Mouse (Mus musculus) neural tube, embryonic 10.5 days (tissue): ENCODE results near the gene Slc2a12.

Experiments
- DNase-seq: peaks from one replicate; pipeline ENCODE4 v3.0.0-alpha.2; 2017; ENCODE audit warnings: low spot score; ENCODE audit errors: extremely low spot score

The Slc2a12 gene

DNA sequence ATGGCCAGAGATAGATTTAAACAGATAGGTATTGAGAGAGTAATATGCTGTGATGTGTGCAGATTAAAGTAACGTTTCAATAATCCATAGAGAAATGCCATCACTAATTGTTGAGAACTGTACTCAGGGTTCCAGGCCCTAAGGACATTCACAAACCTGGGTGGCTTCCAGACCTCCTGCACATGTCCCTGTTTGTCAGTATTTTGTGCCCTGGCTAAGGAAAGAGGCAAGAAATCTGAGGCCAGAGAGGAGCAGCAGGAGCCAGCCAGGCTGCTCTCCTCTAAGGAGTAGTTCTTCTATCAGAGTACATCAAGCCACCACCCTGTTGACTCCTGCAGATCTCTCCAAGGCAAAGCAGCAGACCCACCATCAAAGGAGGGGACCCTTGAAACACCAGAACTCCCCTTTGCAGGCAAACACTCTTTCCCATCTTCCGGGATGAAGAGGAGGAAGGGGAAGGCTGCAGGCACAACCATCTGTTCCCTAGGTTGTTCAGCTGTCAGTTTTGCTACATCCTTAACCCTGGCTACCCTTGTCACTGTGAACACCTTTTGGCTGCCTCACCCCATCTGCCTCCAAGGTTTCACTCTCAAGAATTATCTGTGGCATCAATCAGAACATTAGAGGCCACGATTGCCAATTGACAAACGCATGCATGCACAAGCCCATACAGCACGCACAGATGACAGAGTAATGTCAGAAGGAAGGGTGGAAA, 15.6 kb downstream of the Slc2a12 start:
- no peak for DNase-seq

- DNase-seq: no peak
These were observed 23.7 kb downstream of the Slc2a12 start for GRCm38 (mm10) chr10:22668509-22668908.

DNA sequence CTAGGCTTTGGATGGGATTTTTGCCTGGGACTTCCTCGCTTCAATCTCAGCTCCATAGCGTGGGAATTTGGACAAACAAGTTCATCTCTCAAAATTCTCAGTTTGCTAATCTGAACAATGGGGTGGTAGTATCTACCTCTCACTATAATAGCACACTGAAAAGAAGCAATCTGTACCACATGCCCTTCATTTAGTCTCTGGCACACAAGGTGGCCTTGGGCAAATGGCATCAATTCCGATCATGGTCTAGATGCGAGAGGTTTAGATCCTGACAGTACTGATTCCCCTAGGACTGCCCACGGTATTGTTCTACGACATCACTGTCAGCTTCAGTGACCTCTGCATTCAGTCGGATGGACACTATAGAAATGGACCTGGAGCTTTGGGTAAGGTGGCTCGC, 29.4 kb downstream of the Slc2a12 start:
- no peak for DNase-seq

DNA sequence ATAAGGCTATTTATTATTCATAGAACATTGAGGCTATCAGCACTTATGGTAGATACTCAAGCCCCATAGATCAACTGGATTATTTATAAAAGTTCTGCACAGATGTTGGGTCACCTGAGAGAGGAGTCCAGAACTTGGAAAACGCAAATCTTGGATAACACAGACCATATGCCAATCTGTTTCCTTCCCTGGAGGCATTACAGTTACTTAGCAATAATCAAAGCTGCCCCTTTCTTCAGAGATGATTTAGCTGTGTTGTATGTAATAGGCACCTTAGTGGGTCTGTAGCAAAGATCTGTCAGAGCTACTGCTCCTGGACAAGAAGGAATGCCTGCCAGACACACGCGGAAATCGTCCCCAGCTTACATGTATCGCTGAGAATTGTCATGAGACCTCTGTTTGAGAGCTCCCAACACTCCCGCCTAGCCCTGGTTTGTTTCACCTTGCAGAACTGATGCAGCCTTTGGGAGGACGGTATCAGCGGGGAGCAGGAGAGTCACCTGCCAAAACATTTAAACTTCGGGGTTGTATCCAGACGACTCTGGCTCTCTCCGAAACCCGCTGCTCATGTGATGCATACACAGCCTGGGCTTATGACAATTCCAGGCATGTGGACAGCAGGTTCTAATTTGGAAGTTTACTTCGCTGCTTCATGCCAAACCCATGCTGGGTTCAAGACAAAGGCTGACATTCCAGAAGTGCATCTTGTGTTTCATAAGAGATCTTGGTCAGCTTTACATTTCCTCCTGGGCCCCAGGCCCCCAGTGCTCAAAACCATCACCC, 31.2 kb downstream of the Slc2a12 start:
- no peak for DNase-seq

GRCm38 (mm10) chr10:22696236-22696635, 51.4 kb downstream of the Slc2a12 start:
- DNase-seq: no peak

DNA sequence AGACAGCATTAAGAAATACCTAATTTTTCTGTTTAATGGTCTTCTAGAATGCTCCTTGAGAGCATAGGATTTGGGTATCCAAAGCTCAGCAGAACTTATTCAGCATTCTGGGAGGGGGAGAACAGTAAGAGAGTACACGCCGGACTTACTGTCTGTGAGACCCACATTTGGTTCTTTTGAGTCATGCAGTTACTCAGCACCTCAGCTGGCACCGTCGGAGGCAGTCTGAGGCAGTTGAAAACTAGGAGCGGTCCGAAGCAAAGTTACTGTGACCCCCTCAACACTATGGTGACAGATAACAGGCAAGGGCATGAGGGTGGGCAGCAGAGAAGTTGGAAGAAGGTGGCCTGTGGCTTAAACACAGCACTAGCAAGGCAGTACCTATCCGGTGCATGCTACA, 52.1 kb downstream of the Slc2a12 start:
- DNase-seq: no peak

DNA sequence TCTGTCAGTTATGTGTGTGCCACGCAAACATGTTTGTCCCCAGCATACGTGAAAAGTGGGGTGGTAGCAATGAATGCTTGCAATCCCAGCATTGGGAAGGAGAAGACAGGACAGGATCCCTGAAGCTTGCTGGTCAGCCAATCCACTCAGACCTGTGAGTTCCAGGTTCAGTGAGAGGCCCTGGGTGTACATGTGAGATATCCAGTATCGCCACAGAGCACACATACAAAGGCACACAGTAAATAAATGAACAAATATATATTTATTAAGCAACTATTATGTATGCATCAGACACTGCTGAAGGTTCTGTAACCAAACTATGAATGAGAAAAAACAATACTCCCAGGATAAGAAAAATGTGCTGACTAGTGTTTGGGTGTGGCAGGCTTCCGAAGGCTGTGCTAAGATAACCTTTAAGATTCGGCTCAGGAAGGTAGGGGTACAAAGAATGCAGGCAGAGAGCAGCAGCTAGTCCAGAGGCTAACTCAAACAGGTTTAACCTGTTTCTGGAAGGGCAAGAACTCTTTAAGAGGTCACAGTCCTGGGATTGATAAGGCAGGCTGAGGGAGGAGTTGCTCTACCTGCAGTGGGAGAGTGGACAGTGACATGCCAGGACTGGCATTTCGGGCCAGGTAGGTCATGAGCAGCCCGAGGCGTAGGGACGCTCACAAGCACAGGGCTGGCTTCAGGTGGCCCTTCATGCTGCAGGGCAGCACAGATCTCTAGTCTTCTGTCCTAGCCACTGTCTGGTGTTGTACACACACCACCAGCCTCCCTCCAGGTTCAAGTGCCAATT, 53.5 kb downstream of the Slc2a12 start:
- no peak for DNase-seq

DNA sequence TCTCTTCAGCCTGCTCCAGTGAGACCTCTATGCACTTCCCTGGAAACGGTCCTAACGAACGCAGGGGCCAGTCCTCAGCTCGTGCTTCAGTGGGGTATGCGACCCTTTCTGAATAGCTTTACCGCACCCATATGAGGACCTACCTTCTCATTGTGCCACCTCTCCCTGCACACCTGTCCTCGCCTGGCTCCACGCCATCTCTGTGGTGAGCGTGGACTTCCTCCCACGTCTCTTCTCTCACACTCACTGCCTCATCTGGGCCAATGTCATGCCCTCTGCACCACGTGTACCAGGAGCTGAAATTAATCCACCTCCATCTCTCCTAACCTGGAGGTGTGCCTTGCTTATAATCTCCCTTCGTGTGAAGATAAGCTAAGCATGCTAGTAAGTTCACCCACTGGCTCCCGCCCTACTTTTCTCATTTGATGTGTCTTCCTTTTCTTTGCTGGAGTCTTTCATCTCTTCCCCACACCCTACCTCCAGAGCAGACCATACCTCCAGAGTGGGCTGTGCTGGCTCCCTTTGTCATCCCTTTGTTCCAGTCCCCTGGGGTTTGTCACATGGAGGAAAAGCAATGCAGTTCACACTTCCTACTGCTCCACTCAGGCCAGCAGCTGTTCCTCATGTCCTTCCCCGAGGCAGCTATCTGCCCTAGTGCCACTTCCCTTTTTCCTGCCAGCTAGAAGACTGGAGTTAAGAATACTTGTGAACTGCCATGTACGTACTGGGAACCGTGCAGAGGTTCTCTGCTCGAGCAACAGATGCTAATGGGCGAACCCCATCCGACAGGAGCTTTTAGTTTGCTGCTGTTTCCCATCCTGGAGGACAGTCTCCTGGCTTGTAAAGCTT, 54.9 kb downstream of the Slc2a12 start:
- no peak for DNase-seq

DNA sequence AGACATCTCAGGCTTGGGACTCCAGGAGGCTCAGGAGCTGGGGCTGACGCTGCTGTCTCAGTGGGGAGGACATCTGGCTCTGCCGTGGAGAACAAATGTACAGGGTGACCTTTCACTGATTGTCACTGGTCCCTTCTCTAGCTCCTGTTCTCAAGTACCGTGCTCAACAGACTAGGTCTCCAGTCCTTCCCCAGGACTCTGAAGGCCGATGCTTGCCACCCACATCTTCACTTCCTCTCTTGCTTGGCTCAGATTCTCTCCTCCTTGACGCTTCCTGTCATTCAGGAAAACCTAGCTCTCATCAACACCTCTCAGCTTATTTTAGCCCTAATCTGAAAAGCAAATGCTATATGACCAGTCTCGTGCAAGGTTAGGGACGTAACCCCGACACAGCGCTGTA, 56.0 kb downstream of the Slc2a12 start:
- DNase-seq: no peak

GRCm38 (mm10) chr10:22701485-22702315, 56.9 kb downstream of the Slc2a12 start:
- no peak for DNase-seq

DNA sequence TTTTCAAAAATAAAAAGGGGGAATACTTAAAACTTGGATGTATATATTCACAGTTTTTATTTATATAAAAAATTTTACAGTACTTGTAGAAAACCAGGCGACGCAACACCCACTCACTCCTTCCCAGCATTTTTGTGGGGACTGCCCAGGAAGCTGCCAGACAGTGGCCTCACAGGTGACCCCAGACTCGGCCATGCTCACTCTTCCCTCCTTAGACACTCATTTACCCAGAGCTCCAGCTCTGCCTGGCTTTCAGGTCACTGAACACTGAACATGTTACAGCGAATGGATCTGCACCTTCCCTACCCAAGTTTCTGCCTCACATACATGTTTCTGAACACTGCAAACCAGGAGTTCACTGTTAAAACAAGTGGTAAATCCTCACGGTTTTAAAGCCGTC, 59.0 kb downstream of the Slc2a12 start:
- no peak for DNase-seq

DNA sequence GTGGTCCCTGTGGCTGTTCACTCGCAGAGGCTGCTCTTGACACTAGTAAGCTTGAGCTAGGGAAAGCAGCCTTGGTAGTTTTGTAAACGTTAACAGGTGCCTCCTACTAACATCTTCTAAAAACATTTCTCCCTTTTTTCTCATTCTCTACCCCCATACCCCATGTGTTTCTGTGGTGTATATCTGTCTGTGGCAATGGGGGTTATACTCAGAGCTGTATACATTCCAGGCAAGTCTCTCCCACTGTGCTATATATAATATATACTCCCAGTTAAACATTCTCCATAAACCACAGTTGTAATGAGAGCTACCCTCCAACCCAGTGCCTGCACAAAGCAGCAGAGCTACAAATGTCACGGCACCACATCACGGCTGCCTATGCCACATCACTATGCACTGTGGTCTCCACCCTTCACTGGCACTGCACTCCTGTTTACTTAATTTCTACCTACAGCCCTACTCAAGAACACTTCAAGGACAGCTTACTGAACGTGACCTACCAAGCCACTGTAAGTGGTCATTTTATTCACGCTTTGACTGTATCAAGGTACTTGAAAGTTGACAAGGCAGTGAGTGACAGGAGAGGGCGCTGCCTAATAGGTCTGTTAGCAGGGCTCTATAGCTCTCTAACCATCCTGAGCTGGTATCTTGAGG, 63.5 kb downstream of the Slc2a12 start:
- no peak for DNase-seq

GRCm38 (mm10) chr10:22710173-22710777, 65.5 kb downstream of the Slc2a12 start:
- no peak for DNase-seq

DNA sequence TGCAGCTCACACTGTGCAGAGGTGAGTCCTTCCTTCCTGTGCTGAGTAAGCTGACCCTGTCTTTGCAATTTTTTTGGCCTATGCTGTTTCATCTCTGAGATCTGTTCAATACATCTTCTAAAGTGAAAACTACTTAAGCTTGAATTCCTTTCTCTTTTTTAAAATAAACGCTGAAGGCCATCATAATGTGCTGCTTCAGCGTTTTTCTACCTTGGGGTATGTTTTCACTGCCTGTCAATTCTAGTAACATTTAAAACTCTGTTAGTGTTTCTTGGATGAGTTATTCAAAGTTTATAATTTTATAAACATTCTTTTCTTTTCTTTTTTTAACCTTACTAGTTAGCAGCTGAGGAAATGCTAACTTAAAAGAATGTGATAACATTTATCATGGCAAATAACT, 68.1 kb downstream of the Slc2a12 start:
- DNase-seq: no peak

- peak; percentile 45 for DNase-seq
These were observed 69.7 kb downstream of the Slc2a12 start for GRCm38 (mm10) chr10:22714520-22714919.

- DNase-seq: no peak
These were observed 73.7 kb downstream of the Slc2a12 start for GRCm38 (mm10) chr10:22718475-22718874.

- no peak for DNase-seq
These were observed 76.1 kb downstream of the Slc2a12 start for GRCm38 (mm10) chr10:22720781-22721529.

DNA sequence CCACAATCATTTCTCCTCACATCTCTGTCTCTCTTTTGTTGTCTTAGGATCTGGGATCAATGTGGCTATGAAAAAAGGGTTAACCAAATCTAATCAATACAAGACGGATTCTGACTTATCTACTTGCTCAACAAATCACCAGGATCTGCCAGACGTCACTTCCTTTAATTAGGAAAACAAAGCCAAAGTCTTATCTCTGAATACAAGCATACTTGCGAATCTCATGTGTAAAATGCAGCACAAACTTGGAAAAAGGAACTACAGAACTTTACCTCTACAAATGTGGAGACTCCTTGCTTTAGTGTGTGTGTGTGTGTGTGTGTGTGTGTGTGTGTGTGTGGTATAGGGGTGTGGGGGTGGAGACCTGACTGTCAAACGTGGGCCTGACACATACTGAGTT, 80.4 kb downstream of the Slc2a12 start:
- DNase-seq: no peak

- DNase-seq: no peak
These were observed 81.5 kb downstream of the Slc2a12 start for GRCm38 (mm10) chr10:22726295-22726694.
